Mouse (Mus musculus) central nervous system, embryonic 11.5 days (tissue): Measurements from ENCODE around the gene Trim16. TPM values are rescaled to one million over a fixed set of nuclear protein-coding genes. Genes with fewer than 3 reads are reported as not detected.

Experiments used
- polyA plus RNA-seq: library from polyadenylated mRNA; depleted of rRNA; stranded (reverse); fragments of >200 nt; gene quantifications from 2 replicates; pipeline ENCODE4 v1.2.3, GENCODE M21; 2012; rRNA removed

The Trim16 gene
- 2.3 and 5.5 TPM in 2 replicates for polyA plus RNA-seq

DNA sequence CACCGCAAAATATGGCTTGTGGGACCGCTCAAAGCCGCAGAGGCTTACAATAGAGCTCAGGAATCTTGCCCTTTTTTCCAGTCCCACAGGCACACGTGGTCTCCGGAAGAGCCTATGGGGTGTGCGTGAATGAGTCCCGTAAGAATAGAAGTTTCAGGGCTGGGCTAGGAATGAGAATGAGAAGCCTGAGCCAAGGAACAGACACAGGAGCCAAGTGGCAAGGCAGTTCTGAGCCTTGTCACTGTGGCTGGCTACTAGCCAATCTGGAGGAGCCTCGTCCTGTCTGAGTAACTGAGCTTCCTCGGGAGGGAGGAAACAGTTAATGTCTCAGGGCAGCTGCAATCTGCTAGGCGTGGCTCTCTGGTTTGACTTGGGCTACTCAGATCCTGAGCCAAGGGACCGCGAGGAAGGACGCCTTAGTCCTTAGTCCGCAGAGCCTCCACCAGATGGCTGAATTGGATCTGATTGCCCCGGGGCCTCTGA, at the start of gene Trim16:
Gene Trim16 (plus strand): TSS at position 173 of the 483 bp plus-strand sequence.

GRCm38 (mm10) chr11:62788935-62789616, 31.0 kb upstream of the Trim16 start, which contains the start of gene Zfp286:
TSS of gene Zfp286 (minus strand) at chr11:62789462.

GRCm38 (mm10) chr11:62846961-62847654, 27.1 kb downstream of the Trim16 start, which contains the start of gene Fbxw10:
TSS of gene Fbxw10 (plus strand) at chr11:62847069.

DNA sequence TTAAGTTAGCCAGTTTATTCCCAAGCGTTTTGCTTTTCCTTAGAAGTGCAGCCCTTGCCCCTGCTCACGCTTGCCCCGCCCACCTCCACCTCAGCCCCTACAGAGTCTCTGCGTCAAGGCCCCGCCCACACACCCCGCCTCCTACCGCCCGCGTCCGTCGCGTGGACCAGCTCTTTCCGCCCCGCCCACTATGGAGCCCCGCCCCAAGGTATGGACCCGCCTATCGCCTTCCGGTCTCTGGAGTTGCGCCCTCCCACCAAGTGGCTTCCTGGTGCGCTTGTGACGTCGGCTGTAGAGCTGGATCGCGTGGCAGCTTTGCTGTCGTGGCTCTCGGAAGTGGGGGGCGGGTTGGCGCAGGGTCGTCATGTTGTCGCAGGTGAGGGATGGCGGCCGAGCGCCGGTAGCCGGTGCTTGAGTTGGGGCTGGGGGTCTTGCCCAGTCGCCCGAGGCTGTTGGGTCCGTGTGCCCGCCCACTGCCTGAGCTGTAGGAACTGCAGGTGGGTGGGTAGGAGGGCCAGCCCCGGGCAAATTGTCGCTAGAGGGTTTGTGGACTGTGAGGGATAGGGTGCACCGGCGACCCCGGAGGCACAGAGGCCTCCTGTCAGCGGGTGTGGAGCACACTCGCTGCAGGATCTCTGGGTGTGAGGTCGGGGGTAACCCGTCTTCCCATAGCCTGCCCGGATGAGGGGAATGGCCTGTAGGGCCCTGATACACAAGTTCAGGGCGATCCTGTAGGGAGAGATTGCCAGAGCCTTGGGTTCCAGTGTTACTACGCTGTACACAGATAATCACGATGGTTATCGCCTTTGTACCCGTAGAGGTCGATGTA, 59.4 kb downstream of the Trim16 start, which contains the start of gene Tvp23b:
Gene Tvp23b (plus strand): TSS at position 236 of the 829 bp plus-strand sequence.

Other genes starting within 250 kb of the Trim16 start
- 5.7 and 6.2 TPM in 2 replicates for gene Trpv2, start 245.7 kb upstream of the Trim16 start, polyA plus RNA-seq
- gene Lrrc75a, start 171.7 kb upstream of the Trim16 start, polyA plus RNA-seq = 9.8 and 16.3 TPM in 2 replicates
- 31.3 and 47.4 TPM in 2 replicates for gene Mmgt2, start 171.6 kb upstream of the Trim16 start, polyA plus RNA-seq
- gene Zfp287, start 88.3 kb upstream of the Trim16 start, polyA plus RNA-seq = 8.1 and 10.9 TPM in 2 replicates
- not detected in 2 replicates for gene Gm10428, start 67.1 kb upstream of the Trim16 start, polyA plus RNA-seq
- 18.7 and 21.9 TPM in 2 replicates for gene Zfp286, start 30.8 kb upstream of the Trim16 start, polyA plus RNA-seq
- gene Fbxw10, start 26.8 kb downstream of the Trim16 start, polyA plus RNA-seq = 0.28 and 0.50 TPM in 2 replicates
- gene Tvp23b, start 59.2 kb downstream of the Trim16 start, polyA plus RNA-seq = 20.5 and 30.8 TPM in 2 replicates
- 0.30 and 0.34 TPM in 2 replicates for gene Cdrt4, start 131.0 kb downstream of the Trim16 start, polyA plus RNA-seq
- 0.04 TPM in 1 of 2 replicates, not detected in the other for gene Tekt3, start 241.4 kb downstream of the Trim16 start, polyA plus RNA-seq